Mouse (Mus musculus): ENCODE measurements at regions not wholly inside any gene's neighbourhood (a gene's known extent, or its start where the extent isn't known, plus 50 kb on each side); places are given as distances from the start of the nearest gene placed in this dataset.

DNA sequence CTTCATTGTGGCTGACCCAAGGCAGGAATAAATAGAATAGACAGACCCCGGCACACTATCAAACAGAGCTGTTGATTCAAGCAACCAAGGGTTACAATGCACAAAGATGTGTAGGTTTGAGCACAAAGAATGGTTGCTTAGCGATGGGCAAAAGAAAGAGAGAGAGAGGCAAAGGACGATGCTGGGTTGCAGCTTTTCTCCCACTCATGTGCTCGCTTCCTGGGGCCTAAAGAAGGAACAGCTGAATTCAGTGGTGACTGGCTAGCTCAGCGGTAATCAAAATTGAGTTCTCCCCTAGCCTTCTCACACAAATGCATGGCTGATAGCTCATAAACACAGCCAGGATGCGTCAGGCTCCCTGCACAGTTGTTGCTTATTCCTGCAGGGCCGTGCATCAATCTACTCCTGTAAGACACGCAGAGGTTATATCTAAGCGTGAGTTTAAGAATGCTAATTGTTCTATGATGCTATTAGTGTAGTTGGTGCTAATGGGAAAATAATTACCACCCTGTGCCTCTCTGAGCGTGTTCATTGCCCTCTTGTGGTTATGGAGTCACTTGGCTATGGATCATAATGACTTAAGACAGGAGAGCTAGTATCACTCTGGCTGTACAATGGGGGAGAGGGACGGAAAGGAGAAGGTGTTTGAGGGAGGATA, 216.2 kb upstream of the Serp2 start:
- TF ChIP-seq CTCF (IDR thresholded peaks at IDR 0.05; ENCODE audit: low read depth) (peak; percentile 44), EP300 (IDR thresholded peaks at IDR 0.05; ENCODE audit: low read depth) (no peak)
